Mouse (Mus musculus) lung, postnatal 0 days (tissue): ENCODE results near the gene Dnajc14.

Experiments
- CTCF ChIP-seq: IDR thresholded peaks from 2 replicates; pipeline ENCODE4 v1.5.1; 2016; ENCODE audit warnings: antibody characterized with exemption, mild to moderate bottlenecking
- EP300 ChIP-seq: IDR thresholded peaks from 2 replicates; pipeline ENCODE4 v1.6.1; 2016; ENCODE audit warnings: antibody characterized with exemption, mild to moderate bottlenecking, control low read depth

DNA sequence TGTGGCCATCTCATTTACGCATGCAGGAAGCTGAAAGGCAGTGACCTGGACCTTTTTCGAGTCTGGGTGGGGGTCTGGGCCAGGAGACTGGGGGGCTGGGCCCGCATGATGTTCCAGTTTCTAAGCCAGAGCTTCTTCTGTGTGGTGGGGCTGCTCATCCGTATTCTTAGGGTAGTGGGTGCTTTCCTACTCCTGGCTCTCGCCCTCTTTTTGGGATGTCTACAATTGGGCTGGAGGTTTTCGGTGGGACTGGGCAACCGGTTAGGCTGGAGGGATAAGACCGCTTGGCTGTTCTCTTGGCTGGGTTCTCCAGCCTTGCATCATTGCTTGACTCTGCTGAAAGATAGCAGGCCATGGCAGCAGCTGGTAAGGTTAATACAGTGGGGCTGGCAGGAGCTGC is 3.2 kb downstream of the Dnajc14 start:
- TF ChIP-seq EP300 (no peak), CTCF (no peak)
